Mouse (Mus musculus) liver, postnatal 0 days (tissue): ENCODE data around the gene Galnt14.

ENCODE experiments used
- CTCF ChIP-seq: sonication (generic); IDR thresholded peaks from 2 replicates; pipeline ENCODE4 v1.5.1; 2016; ENCODE audit warnings: antibody characterized with exemption, low read depth
- EP300 ChIP-seq: IDR thresholded peaks from 2 replicates; pipeline ENCODE4 v1.6.1; 2016; ENCODE audit warnings: antibody characterized with exemption, low read depth, mild to moderate bottlenecking

- no peak for TF ChIP-seq EP300
- no peak for TF ChIP-seq CTCF
These were observed 256.6 kb downstream of the Galnt14 start for GRCm38 (mm10) chr17:73453646-73454045.
